Mouse (Mus musculus): ENCODE measurements around the gene Cand2. TPM values are rescaled to one million over a fixed set of nuclear protein-coding genes. Genes with fewer than 3 reads are reported as not detected.

Gene Cand2
- polyA plus RNA-seq, 2 experiments: 1.7 to 2.4 TPM

DNA sequence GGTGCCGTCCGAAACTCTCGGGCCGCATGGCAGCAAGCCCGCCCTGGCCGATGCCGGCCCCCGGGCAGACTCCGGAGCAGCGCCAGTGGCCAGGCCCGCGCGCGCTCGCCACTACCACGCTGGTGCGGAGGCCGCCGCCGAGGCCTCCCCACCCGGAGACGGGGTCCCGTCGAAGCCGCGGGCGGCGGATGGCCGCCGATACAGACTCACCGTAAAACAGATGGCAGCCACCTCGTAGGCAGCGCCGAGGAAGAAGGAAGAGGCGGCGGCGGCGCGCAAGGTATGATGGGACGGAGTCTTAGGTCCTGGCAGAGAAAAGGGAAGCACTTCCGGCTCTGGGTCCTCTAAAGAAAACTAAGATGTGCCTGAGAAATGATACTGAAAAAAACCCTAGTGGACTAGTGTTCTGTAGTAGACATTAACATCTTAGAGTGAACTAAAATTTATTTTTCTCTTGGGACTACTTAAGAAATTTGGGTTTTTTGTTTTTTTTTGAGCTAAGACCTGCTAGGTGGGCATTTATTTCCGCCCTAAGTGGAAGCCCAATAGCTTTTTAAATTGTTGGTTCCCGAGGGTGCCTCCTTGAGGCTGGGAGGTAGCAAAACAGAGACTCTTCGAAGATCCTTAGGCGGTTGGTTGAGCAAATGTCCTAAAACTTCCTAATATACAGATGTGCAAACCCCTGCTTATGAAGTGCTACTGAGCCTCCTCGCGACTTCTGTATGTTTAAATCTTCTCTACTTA, 34.3 kb downstream of the Cand2 start, which contains the start of gene Rpl32:
Rpl32 (minus strand) TSS at position 260 of the 744 bp plus-strand sequence.
- Histone ChIP-seq H3K27me3 (ENCODE audit: control insufficient read depth, insufficient read depth, low read length) (no peaks in the 10 kb centered on the region), H3K36me3 (replicated peaks; ENCODE audit: control insufficient read depth, insufficient read depth, low read depth) (peaks cover 31% of the 10 kb centered on the region), H3K4me1 (replicated peaks; ENCODE audit: control insufficient read depth in 2 of 2, insufficient read depth in 2 of 2, low read length in 1 of 2) (peaks cover 0 to 14% of the 10 kb centered on the region in 2 experiments; a peak in 2 of 4 replicates), H3K9ac (replicated peaks) (peak within 1 kb of the TSS; percentile 97), H3K9me3 (ENCODE audit: control insufficient read depth, low read length) (no peaks in the 10 kb centered on the region), H3K27ac (peak within 1 kb of the TSS; percentile 76), H3K4me3 (ENCODE audit: insufficient read depth in 1 of 2, low read depth in 2 of 2, low read length in 2 of 2) (peak within 1 kb of the TSS; percentile 93 to 97), H3K4me2 (ENCODE audit: low read depth) (peak within 1 kb of the TSS; percentile 81)
- WGBS (ENCODE audit: insufficient replicate concordance): under 1% methylated on average over 47 of the region's 47 CpGs
- peak; percentile 87 for TF ChIP-seq EP300 (IDR thresholded peaks at IDR 0.05; ENCODE audit: low read depth)
- peak; percentile 53 for TF ChIP-seq CTCF (IDR thresholded peaks at IDR 0.05; ENCODE audit: low read depth)
- ATAC-seq (ENCODE audit: insufficient read depth) (peak; percentile 83), DNase-seq (ENCODE audit: low read depth in 3 of 3, low spot score in 3 of 3) (peak; percentile 81 to 87 (median 83))

DNA sequence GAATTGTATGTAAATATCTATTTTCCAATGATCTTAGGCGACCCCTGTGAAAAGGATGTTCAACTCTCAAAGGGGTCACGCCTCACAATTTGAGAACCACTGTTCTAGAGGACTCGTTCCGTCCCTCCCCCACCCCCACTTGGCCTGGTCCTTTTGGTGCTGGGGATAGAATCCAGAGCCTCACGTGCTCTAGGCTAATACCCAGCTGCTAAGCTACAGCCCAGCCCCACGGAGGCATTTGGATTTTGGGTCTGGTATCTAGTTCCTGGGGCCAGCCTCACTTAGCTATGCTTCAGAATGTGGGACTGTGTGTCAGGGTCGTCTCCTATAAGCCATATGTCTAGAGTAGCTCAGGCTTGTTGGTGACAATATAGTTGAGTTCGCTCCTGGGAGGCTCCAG, 37.3 kb downstream of the Cand2 start:
- Histone ChIP-seq H3K27me3 (ENCODE audit: control insufficient read depth, insufficient read depth, low read length) (no peaks in the 10 kb centered on the region), H3K4me1 (replicated peaks; ENCODE audit: control insufficient read depth in 2 of 2, insufficient read depth in 2 of 2, low read length in 1 of 2) (peaks cover 5 to 19% of the 10 kb centered on the region in 2 experiments; a peak in 3 of 4 replicates), H3K4me3 (ENCODE audit: insufficient read depth in 1 of 2, low read depth in 2 of 2, low read length in 2 of 2) (no peak overlapping the region), H3K9ac (replicated peaks) (no peak overlapping the region), H3K36me3 (replicated peaks; ENCODE audit: control insufficient read depth, insufficient read depth, low read depth) (peaks cover 9% of the 10 kb centered on the region), H3K4me2 (ENCODE audit: low read depth) (no peak overlapping the region), H3K9me3 (ENCODE audit: control insufficient read depth, low read length) (no peaks in the 10 kb centered on the region), H3K27ac (no peak overlapping the region)
- ATAC-seq (ENCODE audit: insufficient read depth) (no peak), DNase-seq (ENCODE audit: low read depth in 3 of 3, low spot score in 3 of 3) (no peak)
- WGBS (ENCODE audit: insufficient replicate concordance): 60% methylated on average over 8 of the region's 8 CpGs
- TF ChIP-seq CTCF (IDR thresholded peaks at IDR 0.05; ENCODE audit: low read depth) (no peak), EP300 (IDR thresholded peaks at IDR 0.05; ENCODE audit: low read depth) (no peak)

DNA sequence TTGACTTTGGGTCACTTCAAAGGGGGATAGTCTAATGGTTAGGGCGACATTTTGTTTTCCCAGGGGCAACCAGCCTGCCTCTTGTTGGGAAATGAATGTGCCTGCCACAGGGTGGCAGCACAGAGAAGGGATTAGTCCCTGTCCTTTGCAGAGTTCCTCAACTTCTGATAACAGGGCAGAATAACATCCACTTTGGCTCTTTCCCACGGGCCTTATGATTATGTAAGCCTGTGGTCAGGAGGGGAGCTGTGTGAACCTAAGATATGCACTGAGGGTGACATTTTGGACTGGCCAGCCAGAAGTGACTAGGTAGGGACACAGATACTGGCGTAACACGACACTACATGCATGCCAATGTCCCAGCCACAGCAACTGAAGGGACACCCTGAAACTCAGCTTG, 39.8 kb downstream of the Cand2 start:
- H3K4me2 ChIP-seq (ENCODE audit: low read depth): peak overlapping the region; percentile 32
- DNase-seq (ENCODE audit: low read depth in 3 of 3, low spot score in 3 of 3): peak; percentile 52 to 69 (median 68)
- H3K9me3 ChIP-seq (ENCODE audit: control insufficient read depth, low read length): no peaks in the 10 kb centered on the region
- 9% methylated on average over 4 of the region's 4 CpGs for WGBS (ENCODE audit: insufficient replicate concordance)
- H3K27me3 ChIP-seq (ENCODE audit: control insufficient read depth, insufficient read depth, low read length): no peaks in the 10 kb centered on the region
- H3K27ac ChIP-seq: no peak overlapping the region
- H3K4me1 ChIP-seq (replicated peaks; ENCODE audit: control insufficient read depth in 2 of 2, insufficient read depth in 2 of 2, low read length in 1 of 2): peaks cover 5 to 12% of the 10 kb centered on the region in 2 experiments; a peak in 3 of 4 replicates
- peak; percentile 72 for ATAC-seq (ENCODE audit: insufficient read depth)
- H3K36me3 ChIP-seq (replicated peaks; ENCODE audit: control insufficient read depth, insufficient read depth, low read depth): no peaks in the 10 kb centered on the region
- no peak overlapping the region for H3K4me3 ChIP-seq (ENCODE audit: insufficient read depth in 1 of 2, low read depth in 2 of 2, low read length in 2 of 2)
- peak; percentile 19; the same call in 1 of the 2 replicates for TF ChIP-seq EP300 (IDR thresholded peaks at IDR 0.05; ENCODE audit: low read depth)
- TF ChIP-seq CTCF (IDR thresholded peaks at IDR 0.05; ENCODE audit: low read depth): peak; percentile 90
- no peak overlapping the region for H3K9ac ChIP-seq (replicated peaks)

DNA sequence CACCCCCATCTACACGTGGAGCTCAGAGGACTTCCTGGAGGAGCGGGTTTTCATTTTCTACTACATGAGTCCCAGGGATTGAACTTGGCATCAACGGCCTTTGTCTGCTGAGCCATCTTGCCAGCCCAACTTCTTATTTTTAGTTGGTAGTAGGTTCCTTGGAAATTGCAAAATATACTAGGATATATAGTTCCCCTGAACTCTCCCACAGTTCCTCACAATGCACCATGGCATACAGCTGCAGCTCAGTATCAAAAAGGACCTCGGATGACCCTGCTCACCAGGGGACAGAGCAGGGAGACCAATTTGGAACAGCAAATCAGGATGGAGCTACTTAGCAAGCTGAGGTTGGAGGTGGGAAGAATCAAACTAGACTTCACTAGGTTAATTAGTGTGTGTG, 40.7 kb downstream of the Cand2 start:
- H3K36me3 ChIP-seq (replicated peaks; ENCODE audit: control insufficient read depth, insufficient read depth, low read depth): no peaks in the 10 kb centered on the region
- ATAC-seq (ENCODE audit: insufficient read depth): no peak
- H3K9ac ChIP-seq (replicated peaks): no peak overlapping the region
- 56% methylated on average over 4 of the region's 4 CpGs for WGBS (ENCODE audit: insufficient replicate concordance)
- H3K27ac ChIP-seq: no peak overlapping the region
- no peaks in the 10 kb centered on the region for H3K9me3 ChIP-seq (ENCODE audit: control insufficient read depth, low read length)
- H3K4me1 ChIP-seq (replicated peaks; ENCODE audit: control insufficient read depth in 2 of 2, insufficient read depth in 2 of 2, low read length in 1 of 2): peaks cover 11 to 16% of the 10 kb centered on the region in 2 experiments
- H3K4me3 ChIP-seq (ENCODE audit: insufficient read depth in 1 of 2, low read depth in 2 of 2, low read length in 2 of 2): no peak overlapping the region
- no peaks in the 10 kb centered on the region for H3K27me3 ChIP-seq (ENCODE audit: control insufficient read depth, insufficient read depth, low read length)
- TF ChIP-seq CTCF (IDR thresholded peaks at IDR 0.05; ENCODE audit: low read depth) (no peak), EP300 (IDR thresholded peaks at IDR 0.05; ENCODE audit: low read depth) (no peak)
- H3K4me2 ChIP-seq (ENCODE audit: low read depth): no peak overlapping the region
- no peak for DNase-seq (ENCODE audit: low read depth in 3 of 3, low spot score in 3 of 3)

DNA sequence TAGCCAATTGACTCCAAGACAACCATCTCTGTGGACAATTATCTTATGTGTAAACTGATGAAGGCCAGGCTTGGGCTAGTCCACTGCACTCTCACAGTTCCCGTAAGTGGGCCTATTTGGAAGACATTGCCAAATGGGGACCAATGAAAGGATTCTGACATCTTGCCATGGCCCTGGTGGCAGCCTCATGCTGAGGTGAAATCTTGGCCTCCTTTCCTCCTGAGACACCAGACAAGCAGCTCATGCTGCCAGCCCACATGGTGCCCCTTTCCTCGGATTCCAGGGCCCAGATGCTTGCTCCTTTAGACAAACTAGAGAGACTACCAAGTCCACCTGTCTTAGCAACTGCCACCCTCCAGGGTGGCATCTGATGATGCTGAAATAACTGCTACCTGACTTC, 43.8 kb downstream of the Cand2 start:
- H3K4me1 ChIP-seq (replicated peaks; ENCODE audit: control insufficient read depth in 2 of 2, insufficient read depth in 2 of 2, low read length in 1 of 2): peaks cover 19 to 31% of the 10 kb centered on the region in 2 experiments
- 65% methylated on average over 2 of the region's 2 CpGs for WGBS (ENCODE audit: insufficient replicate concordance)
- H3K4me3 ChIP-seq (ENCODE audit: insufficient read depth in 1 of 2, low read depth in 2 of 2, low read length in 2 of 2): no peak overlapping the region
- no peak overlapping the region for H3K27ac ChIP-seq
- H3K4me2 ChIP-seq (ENCODE audit: low read depth): no peak overlapping the region
- TF ChIP-seq EP300 (IDR thresholded peaks at IDR 0.05; ENCODE audit: low read depth) (no peak), CTCF (IDR thresholded peaks at IDR 0.05; ENCODE audit: low read depth) (no peak)
- H3K9ac ChIP-seq (replicated peaks): no peak overlapping the region
- ATAC-seq (ENCODE audit: insufficient read depth): no peak
- DNase-seq (ENCODE audit: low read depth in 3 of 3, low spot score in 3 of 3): no peak
- H3K36me3 ChIP-seq (replicated peaks; ENCODE audit: control insufficient read depth, insufficient read depth, low read depth): no peaks in the 10 kb centered on the region
- no peaks in the 10 kb centered on the region for H3K27me3 ChIP-seq (ENCODE audit: control insufficient read depth, insufficient read depth, low read length)
- H3K9me3 ChIP-seq (ENCODE audit: control insufficient read depth, low read length): no peaks in the 10 kb centered on the region
